Mouse (Mus musculus) layer of hippocampus, adult 2 months (tissue): ENCODE measurements around the gene Sf3b1. TPM values are rescaled to one million over a fixed set of nuclear protein-coding genes. Genes with fewer than 3 reads are reported as not detected.
"Not testable (repeated sequence)": the region's sequence is repeated elsewhere in the genome, so short reads cannot be mapped to it uniquely, and the experiment has no call there.

Source experiments
- DNase-seq, 2 experiments: peaks; one replicate each; pipeline ENCODE4 v3.0.0; 2022; ENCODE audit warnings: low spot score in 2 of 2
- H3K27ac ChIP-seq: fragments of 200-600 bp; 2 replicates; pipeline ENCODE4 v1.8.1; 2022
- H3K4me3 ChIP-seq: fragments of 200-600 bp; 2 replicates; pipeline ENCODE4 v1.8.1; 2022; ENCODE audit warnings: mild to moderate bottlenecking
- CTCF ChIP-seq: fragments of 200-600 bp; conservative IDR thresholded peaks from 2 replicates; pipeline ENCODE4 v1.8.1; 2022; ENCODE audit warnings: antibody characterized with exemption, mild to moderate bottlenecking, moderate library complexity
- long read RNA-seq, 2 experiments: library from polyadenylated mRNA; stranded (forward); transcript quantifications; one replicate each; pipeline ENCODE4 v2.0.0; 2021; ENCODE audit warnings: borderline mapping rate in 2 of 2
- total RNA-seq, 2 experiments: library from RNA; stranded (reverse); gene quantifications; 2 replicates each; pipeline ENCODE4 v1.2.3; 2021

Gene Sf3b1
- 100 to 1,000 TPM; 170 to 175 TPM for total RNA-seq
- long read RNA-seq, experiment 1, full-length matches to known transcripts = 63 of 110 reads
- long read RNA-seq, experiment 1, partial matches to known transcripts = 12 of 110 reads
- long read RNA-seq, experiment 1, other reads (novel, unspliced or antisense) = 35 of 110 reads
- long read RNA-seq, experiment 2, full-length matches to known transcripts = 94 of 192 reads
- long read RNA-seq, experiment 2, partial matches to known transcripts = 18 of 192 reads
- long read RNA-seq, experiment 2, other reads (novel, unspliced or antisense) = 80 of 192 reads

GRCm38 (mm10) chr1:55027253-55027801, at the start of gene Sf3b1:
Gene Sf3b1 (minus strand): TSS chr1:55027481.
- Histone ChIP-seq H3K4me3 (peak within 1 kb of the TSS; percentile 96), H3K27ac (peak within 1 kb of the TSS; percentile 100)
- TF ChIP-seq CTCF = peak; percentile 29
- peak; percentile 93 to 96 for DNase-seq

- H3K4me3 ChIP-seq = no peak overlapping the region
- no peak overlapping the region for H3K27ac ChIP-seq
- DNase-seq = no peak
- TF ChIP-seq CTCF = no peak
Observed at GRCm38 (mm10) chr1:55076395-55076743, 49.1 kb upstream of the Sf3b1 start.

- Histone ChIP-seq H3K27ac (no peak overlapping the region), H3K4me3 (no peak overlapping the region)
- no peak for TF ChIP-seq CTCF
- DNase-seq = no peak
Observed at GRCm38 (mm10) chr1:55075652-55076394, 48.5 kb upstream of the Sf3b1 start.

GRCm38 (mm10) chr1:55074757-55075156, 47.5 kb upstream of the Sf3b1 start:
- no peak for DNase-seq
- TF ChIP-seq CTCF = no peak
- Histone ChIP-seq H3K27ac (no peak overlapping the region), H3K4me3 (no peak overlapping the region)

GRCm38 (mm10) chr1:55072328-55072727, 45.0 kb upstream of the Sf3b1 start:
- H3K4me3 ChIP-seq, H3K27ac ChIP-seq, DNase-seq: not testable (repeated sequence)

GRCm38 (mm10) chr1:55061772-55062171, 34.5 kb upstream of the Sf3b1 start:
- H3K27ac ChIP-seq = no peak overlapping the region

GRCm38 (mm10) chr1:55061099-55061498, 33.8 kb upstream of the Sf3b1 start:
- TF ChIP-seq CTCF = no peak
- H3K27ac ChIP-seq = no peak overlapping the region
- no peak for DNase-seq

More at GRCm38 (mm10) chr1:55061772-55062171, 34.5 kb upstream of the Sf3b1 start:
- no peak for DNase-seq
- TF ChIP-seq CTCF = no peak
- no peak overlapping the region for H3K4me3 ChIP-seq

GRCm38 (mm10) chr1:55058383-55058782, 31.1 kb upstream of the Sf3b1 start:
- H3K27ac ChIP-seq, H3K4me3 ChIP-seq, DNase-seq: not testable (repeated sequence)

More at GRCm38 (mm10) chr1:55061099-55061498, 33.8 kb upstream of the Sf3b1 start:
- no peak overlapping the region for H3K4me3 ChIP-seq

GRCm38 (mm10) chr1:55055322-55056115, 28.2 kb upstream of the Sf3b1 start:
- no peak for DNase-seq
- no peak overlapping the region for H3K27ac ChIP-seq
- no peak for TF ChIP-seq CTCF
- no peak overlapping the region for H3K4me3 ChIP-seq

GRCm38 (mm10) chr1:55053596-55053995, 26.3 kb upstream of the Sf3b1 start:
- peak overlapping the region; percentile 99 for H3K4me3 ChIP-seq
- H3K27ac ChIP-seq = no peak overlapping the region
- no peak for DNase-seq
- no peak for TF ChIP-seq CTCF

- Histone ChIP-seq H3K4me3 (peak overlapping the region; percentile 99), H3K27ac (peak overlapping the region; percentile 97)
- TF ChIP-seq CTCF = peak; percentile 21; the same call in 1 of the 2 replicates
- DNase-seq = peak; percentile 16 to 24
Observed at GRCm38 (mm10) chr1:55053005-55053404, 25.7 kb upstream of the Sf3b1 start.

- DNase-seq = peak; percentile 100
- Histone ChIP-seq H3K27ac (peak within 1 kb of the TSS; percentile 97), H3K4me3 (peak within 1 kb of the TSS; percentile 99)
- peak; percentile 7; the same call in 1 of the 2 replicates for TF ChIP-seq CTCF
Observed at GRCm38 (mm10) chr1:55052355-55052953, 25.2 kb upstream of the Sf3b1 start, which contains the start of gene Coq10b. Gene Coq10b (plus strand): TSS chr1:55052770.

GRCm38 (mm10) chr1:55051671-55052070, 24.4 kb upstream of the Sf3b1 start:
- peak overlapping the region; percentile 97 for H3K27ac ChIP-seq
- peak overlapping the region; percentile 99 for H3K4me3 ChIP-seq
- DNase-seq = no peak
- TF ChIP-seq CTCF = no peak
